Mouse (Mus musculus) limb, embryonic 11.5 days (tissue): ENCODE results near the gene Ankrd34a. TPM values are rescaled to one million over a fixed set of nuclear protein-coding genes. Genes with fewer than 3 reads are reported as not detected.
A peak's percentile ranks its signal among the peaks of the same experiment; 100 is the strongest.

Experiments
- ATAC-seq: fragments of 200-750 bp; cut with Nextera tagmentation; 2 replicates; pipeline ENCODE4 v1.8.0; 2017; ENCODE audit warnings: low read depth; ENCODE audit not compliant: insufficient number of reproducible peaks, low FRiP score, low TSS enrichment
- DNase-seq: peaks from one replicate; pipeline ENCODE4 v3.0.0-alpha.2; 2015; ENCODE audit warnings: low spot score
- H3K27ac ChIP-seq: fragments of 300-500 bp; sonication (generic); replicated peaks from 2 replicates; pipeline ENCODE4 v1.5.1; 2014; ENCODE audit warnings: low read depth, mild to moderate bottlenecking, low read length
- H3K27me3 ChIP-seq: fragments of 300-500 bp; sonication (generic); 2 replicates; pipeline ENCODE4 v1.6.1; 2014; ENCODE audit warnings: mild to moderate bottlenecking, low read length, mixed read lengths; ENCODE audit not compliant: control insufficient read depth, insufficient read depth
- H3K36me3 ChIP-seq: fragments of 300-500 bp; sonication (generic); 2 replicates; pipeline ENCODE4 v1.6.1; 2014; ENCODE audit warnings: mild to moderate bottlenecking, low read length, moderate library complexity, mixed read lengths; ENCODE audit not compliant: control insufficient read depth, insufficient read depth
- H3K4me1 ChIP-seq: fragments of 300-500 bp; sonication (generic); 2 replicates; pipeline ENCODE4 v1.6.1; 2014; ENCODE audit warnings: low read length, mixed read lengths; ENCODE audit not compliant: control insufficient read depth, insufficient read depth
- H3K4me2 ChIP-seq: fragments of 300-500 bp; sonication (generic); 2 replicates; pipeline ENCODE4 v1.6.1; 2014; ENCODE audit warnings: low read depth, mild to moderate bottlenecking, moderate library complexity; ENCODE audit not compliant: severe bottlenecking
- H3K4me3 ChIP-seq: fragments of 300-500 bp; sonication (generic); 2 replicates; pipeline ENCODE4 v1.5.1; 2014; ENCODE audit warnings: low read depth, low read length
- H3K9ac ChIP-seq: fragments of 300-500 bp; sonication (generic); 2 replicates; pipeline ENCODE4 v1.6.1; 2014; ENCODE audit warnings: mild to moderate bottlenecking, low read length
- H3K9me3 ChIP-seq: fragments of 300-500 bp; sonication (generic); 2 replicates; pipeline ENCODE4 v1.6.1; 2016; ENCODE audit warnings: low read length; ENCODE audit not compliant: control insufficient read depth
- WGBS: fragments of 180-500 bp; shearing (Covaris S2); extraction: QIAGEN DNeasy Blood & Tissue Kit; methylation state at CpG from one replicate; pipeline ENCODE4 v1.1.7; 2014; 5-methylcytosine and 5-hydroxymethylcytosine counted together
- polyA plus RNA-seq: library from polyadenylated mRNA; unstranded; fragments of >200 nt; fragmentation: Nextera tagmentation; extraction: Ambion mirVana; gene quantifications from 2 replicates; pipeline ENCODE4 v1.2.1, GENCODE M21; 2014

The Ankrd34a gene
- polyA plus RNA-seq, 1 experiment from 2014 or later: 1.7 TPM

DNA sequence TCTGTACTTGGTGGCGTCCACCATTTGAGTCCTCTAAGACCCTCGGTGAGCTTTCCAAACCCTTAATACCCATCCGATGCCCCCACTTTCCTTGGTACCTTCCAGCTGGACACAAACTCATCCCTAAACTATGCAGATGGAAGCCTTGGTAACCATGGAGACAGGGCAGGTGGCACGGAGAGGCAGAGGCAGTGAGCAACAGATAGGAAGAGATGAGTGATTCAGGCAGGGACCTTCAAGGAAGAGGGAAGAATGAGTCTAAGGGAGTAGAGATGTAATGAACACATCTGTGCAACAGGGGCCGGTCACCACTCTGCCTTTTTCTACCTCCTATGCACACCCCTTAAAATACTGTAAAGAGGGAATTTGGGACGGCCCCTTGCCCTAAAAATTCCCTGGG lies 775 bp upstream of the Ankrd34a start:
- Histone ChIP-seq H3K9ac (no peak overlapping the region), H3K4me2 (peak overlapping the region; percentile 99), H3K9me3 (no peaks in the 10 kb centered on the region), H3K27me3 (peaks cover 10% of the 10 kb centered on the region), H3K4me3 (peak overlapping the region; percentile 49; the same call in 1 of the 2 replicates), H3K36me3 (no peaks in the 10 kb centered on the region), H3K4me1 (peaks cover 18% of the 10 kb centered on the region; the same call in 1 of the 2 replicates), H3K27ac (no peak overlapping the region)
- no peak for ATAC-seq
- WGBS: 28% methylated on average over 6 of the region's 6 CpGs
- DNase-seq: no peak

DNA sequence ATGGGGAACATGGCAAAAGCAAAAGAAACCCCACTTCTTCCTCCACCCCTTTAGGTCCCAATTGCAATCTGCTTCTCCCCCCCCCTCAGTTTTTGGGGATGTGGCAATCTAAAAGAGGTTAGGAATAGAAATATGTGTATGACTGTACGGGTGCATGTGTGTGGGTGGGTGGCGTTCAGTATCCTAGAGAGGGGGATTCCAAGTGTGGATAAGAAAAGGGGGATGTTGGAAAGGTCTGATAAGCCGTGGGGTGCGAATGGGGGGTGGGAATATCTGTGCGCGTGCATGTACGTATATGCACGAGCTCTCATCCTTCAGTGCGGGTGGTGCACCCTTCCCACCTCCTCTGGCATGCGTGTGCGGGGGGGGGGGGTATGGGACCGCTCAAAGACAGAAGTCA lies 419 bp downstream of the Ankrd34a start:
- Histone ChIP-seq H3K4me1 (peaks cover 18% of the 10 kb centered on the region; the same call in 1 of the 2 replicates), H3K9ac (peak overlapping the region; percentile 61), H3K4me3 (peak overlapping the region; percentile 49), H3K27me3 (peaks cover 10% of the 10 kb centered on the region), H3K9me3 (no peaks in the 10 kb centered on the region), H3K27ac (no peak overlapping the region), H3K4me2 (peak overlapping the region; percentile 99), H3K36me3 (no peaks in the 10 kb centered on the region)
- DNase-seq (no peak), ATAC-seq (no peak)
- WGBS: 2% methylated on average over 11 of the region's 12 CpGs

DNA sequence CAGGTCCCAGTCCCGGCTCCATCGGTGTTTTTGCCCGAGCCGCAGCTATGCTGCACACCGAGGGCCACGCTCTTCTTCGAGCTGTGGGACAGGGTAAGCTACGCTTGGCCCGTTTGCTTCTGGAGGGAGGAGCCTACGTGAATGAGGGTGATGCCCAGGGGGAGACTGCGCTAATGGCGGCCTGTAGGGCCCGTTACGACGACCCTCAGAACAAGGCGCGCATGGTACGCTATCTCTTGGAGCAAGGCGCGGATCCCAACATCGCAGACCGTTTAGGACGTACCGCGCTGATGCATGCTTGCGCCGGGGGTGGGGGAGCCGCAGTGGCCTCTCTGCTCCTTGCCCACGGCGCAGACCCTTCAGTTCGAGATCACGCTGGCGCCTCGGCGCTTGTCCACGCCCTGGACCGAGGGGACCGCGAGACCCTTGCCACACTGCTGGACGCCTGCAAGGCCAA lies 1.0 kb downstream of the Ankrd34a start:
- peaks cover 10% of the 10 kb centered on the region for H3K27me3 ChIP-seq
- no peak for ATAC-seq
- no peak overlapping the region for H3K27ac ChIP-seq
- no peaks in the 10 kb centered on the region for H3K9me3 ChIP-seq
- peak overlapping the region; percentile 99 for H3K4me2 ChIP-seq
- H3K4me1 ChIP-seq: peaks cover 21% of the 10 kb centered on the region; the same call in 1 of the 2 replicates
- peak overlapping the region; percentile 61 for H3K9ac ChIP-seq
- under 1% methylated on average over 40 of the region's 40 CpGs for WGBS
- peak overlapping the region; percentile 49 for H3K4me3 ChIP-seq
- no peaks in the 10 kb centered on the region for H3K36me3 ChIP-seq
- peak; percentile 65 for DNase-seq

DNA sequence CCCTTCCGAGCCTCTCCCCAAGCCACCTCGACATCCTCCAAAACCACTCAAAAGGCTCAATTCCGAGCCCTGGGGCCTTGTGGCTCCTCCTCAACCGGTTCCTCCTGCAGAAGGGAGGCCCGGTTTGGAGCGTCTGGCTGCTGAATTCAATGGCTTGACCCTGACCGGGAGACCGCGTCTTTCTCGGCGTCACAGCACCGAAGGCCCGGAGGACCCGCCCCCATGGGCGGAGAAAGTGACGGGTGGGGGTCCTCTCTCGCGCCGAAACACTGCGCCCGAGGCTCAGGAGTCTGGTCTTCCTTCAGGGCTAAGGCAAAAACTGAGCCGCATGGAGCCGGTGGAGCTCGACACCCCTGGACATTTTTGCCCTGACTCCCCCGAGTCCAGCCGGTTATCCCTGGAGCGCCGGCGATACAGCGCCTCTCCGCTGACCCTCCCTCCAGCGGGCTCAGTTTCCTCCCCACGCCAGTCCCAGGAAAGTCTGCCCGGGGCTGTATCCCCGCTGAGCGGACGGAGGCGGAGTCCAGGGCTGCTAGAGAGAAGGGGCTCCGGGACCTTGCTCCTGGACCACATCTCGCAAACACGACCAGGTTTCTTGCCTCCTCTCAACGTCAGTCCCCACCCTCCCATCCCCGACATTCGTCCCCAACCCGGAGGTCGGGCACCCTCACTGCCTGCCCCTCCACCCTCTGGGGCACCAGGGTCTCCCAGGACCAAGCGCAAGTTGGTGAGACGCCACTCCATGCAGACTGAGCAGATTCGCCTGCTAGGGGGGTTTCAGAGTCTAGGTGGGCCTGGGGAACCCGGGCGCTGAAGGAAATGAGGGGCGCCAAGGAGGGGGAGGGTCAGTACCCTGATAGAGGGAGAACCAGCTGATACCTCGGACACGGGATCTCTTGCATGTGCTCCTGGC lies 2.0 kb downstream of the Ankrd34a start:
- WGBS: 1% methylated on average over 54 of the region's 54 CpGs
- H3K4me3 ChIP-seq: peak overlapping the region; percentile 49
- DNase-seq (peak; percentile 84), ATAC-seq (no peak)
- H3K4me1 ChIP-seq: peaks cover 26% of the 10 kb centered on the region; the same call in 1 of the 2 replicates
- H3K9me3 ChIP-seq: no peaks in the 10 kb centered on the region
- peaks cover 10% of the 10 kb centered on the region for H3K27me3 ChIP-seq
- H3K27ac ChIP-seq: peak overlapping the region; percentile 62; the same call in 1 of the 2 replicates
- H3K9ac ChIP-seq: peak overlapping the region; percentile 61
- peak overlapping the region; percentile 99 for H3K4me2 ChIP-seq
- no peaks in the 10 kb centered on the region for H3K36me3 ChIP-seq

DNA sequence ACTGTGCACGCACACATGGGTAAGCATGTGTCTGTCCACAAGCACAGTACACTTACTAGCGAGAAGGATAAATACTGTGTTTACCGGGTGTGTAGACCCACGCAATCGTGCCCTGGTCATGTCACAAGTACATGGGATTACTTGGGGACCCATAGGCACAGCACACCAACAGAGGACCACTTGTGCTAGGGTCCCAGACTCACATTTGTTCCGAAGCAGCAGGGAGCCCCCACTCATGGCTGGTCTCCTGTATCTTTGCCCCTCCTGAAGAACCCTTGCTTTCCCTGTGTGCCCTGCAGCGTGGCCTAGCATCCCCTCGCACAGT lies 2.6 kb downstream of the Ankrd34a start:
- DNase-seq (no peak), ATAC-seq (no peak)
- Histone ChIP-seq H3K9ac (peak overlapping the region; percentile 61; the same call in 1 of the 2 replicates), H3K27ac (no peak overlapping the region), H3K4me3 (peak overlapping the region; percentile 49), H3K36me3 (no peaks in the 10 kb centered on the region), H3K4me2 (peak overlapping the region; percentile 99), H3K4me1 (peaks cover 26% of the 10 kb centered on the region; the same call in 1 of the 2 replicates), H3K27me3 (peaks cover 10% of the 10 kb centered on the region), H3K9me3 (no peaks in the 10 kb centered on the region)
- WGBS: 47% methylated on average over 8 of the region's 8 CpGs

DNA sequence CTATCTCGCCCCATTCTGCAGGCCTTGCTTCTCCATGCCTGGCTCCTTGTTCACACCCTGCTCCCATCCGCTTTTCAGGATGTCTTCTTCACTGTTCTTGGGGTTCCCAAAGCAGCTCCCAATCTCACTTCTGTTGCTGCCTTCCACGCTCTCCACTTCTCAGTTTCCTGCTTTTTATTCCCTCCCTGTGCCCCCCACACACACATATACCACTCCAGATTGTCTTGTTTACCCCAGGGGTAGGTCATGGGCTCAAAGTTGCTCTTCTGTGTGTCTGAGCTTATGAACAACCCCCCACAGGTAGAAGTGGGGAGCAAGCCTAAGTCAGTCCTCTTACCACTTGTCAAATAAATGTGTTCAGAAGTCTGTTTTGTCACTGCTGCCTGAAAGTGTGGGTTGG lies 3.0 kb downstream of the Ankrd34a start:
- 57% methylated on average over 3 of the region's 3 CpGs for WGBS
- H3K4me2 ChIP-seq: no peak overlapping the region
- H3K4me3 ChIP-seq: no peak overlapping the region

DNA sequence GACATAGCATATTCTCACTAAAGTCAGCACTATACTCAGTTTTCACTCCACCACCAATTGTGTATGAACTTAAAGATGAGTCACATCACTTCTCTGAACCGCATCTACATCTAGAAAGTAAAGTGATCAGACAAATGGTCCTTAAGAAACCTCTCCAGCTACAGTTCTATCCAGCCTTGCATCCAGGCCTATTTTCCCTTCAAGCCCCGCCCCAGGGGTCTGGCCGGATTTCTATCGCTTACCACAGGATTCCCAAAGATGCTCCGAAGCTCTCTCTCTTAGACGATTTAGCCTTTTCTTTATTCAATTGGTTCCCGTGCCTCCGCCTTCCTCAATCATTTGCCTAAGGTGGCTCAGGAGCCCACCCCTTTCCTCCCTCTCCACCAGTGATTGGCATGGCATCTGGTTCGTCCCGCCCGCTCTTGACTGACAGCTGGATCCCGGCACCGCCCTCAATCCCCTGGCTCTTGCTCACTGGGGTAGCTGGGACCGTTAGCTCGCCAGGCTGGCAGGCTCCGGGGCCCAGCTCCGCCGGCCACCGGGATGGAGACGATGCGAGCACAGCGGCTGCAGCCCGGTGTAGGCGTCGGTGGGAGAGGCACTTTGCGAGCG lies 4.3 kb downstream of the Ankrd34a start, which contains the start of gene Lix1l:
TSS of gene Lix1l (plus strand) at position 511 of the 612 bp plus-strand sequence.
- Histone ChIP-seq H3K9ac (peak within 1 kb of the TSS; percentile 83), H3K4me1 (peaks cover 26% of the 10 kb centered on the region; the same call in 1 of the 2 replicates), H3K4me3 (peak within 1 kb of the TSS; percentile 75), H3K36me3 (no peaks in the 10 kb centered on the region), H3K4me2 (peak within 1 kb of the TSS; percentile 73), H3K27ac (peak within 1 kb of the TSS; percentile 68), H3K9me3 (no peaks in the 10 kb centered on the region), H3K27me3 (peaks cover 5% of the 10 kb centered on the region)
- peak; percentile 95 for DNase-seq
- 2% methylated on average over 26 of the region's 27 CpGs for WGBS
- ATAC-seq: peak; percentile 90

More for the DNA sequence above, 3.0 kb downstream of the Ankrd34a start:
- Histone ChIP-seq H3K36me3 (no peaks in the 10 kb centered on the region), H3K27ac (no peak overlapping the region), H3K4me1 (peaks cover 26% of the 10 kb centered on the region; the same call in 1 of the 2 replicates), H3K9ac (no peak overlapping the region), H3K27me3 (peaks cover 10% of the 10 kb centered on the region), H3K9me3 (no peaks in the 10 kb centered on the region)
- no peak for DNase-seq
- ATAC-seq: no peak

DNA sequence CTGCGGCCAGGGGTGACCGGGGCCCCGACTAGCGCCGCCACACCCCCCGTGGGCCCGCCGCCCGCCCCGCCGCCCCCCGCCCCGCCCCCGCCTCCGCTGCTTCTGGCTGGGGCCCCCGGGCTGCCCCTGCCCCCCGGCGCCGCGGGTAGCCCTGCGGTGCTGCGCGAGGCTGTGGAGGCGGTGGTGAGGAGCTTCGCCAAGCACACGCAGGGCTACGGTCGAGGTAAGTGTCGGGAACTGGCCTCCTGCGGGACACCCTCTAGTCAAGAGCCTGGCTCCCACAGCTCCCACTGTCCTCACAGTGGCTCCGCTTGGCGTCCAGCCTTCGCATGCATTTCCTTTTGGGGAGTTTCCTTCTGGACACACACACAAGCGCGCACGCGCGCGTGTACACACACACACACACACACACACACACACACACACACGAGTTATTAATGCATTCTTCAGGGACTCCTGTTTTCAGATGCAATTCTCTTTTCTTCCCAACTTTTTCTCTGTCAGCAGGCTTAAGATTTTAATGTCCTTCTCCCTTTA lies 4.9 kb downstream of the Ankrd34a start:
- WGBS: under 1% methylated on average over 25 of the region's 40 CpGs
- Histone ChIP-seq H3K27me3 (peaks cover 3% of the 10 kb centered on the region; the same call in 1 of the 2 replicates), H3K36me3 (no peaks in the 10 kb centered on the region), H3K4me3 (peak overlapping the region; percentile 75), H3K9ac (peak overlapping the region; percentile 83), H3K9me3 (no peaks in the 10 kb centered on the region), H3K27ac (peak overlapping the region; percentile 68), H3K4me2 (peak overlapping the region; percentile 73), H3K4me1 (peaks cover 23% of the 10 kb centered on the region; the same call in 1 of the 2 replicates)
- ATAC-seq (peak; percentile 61), DNase-seq (peak; percentile 71)
